ENCODE assay signal across 11 mouse cellular contexts in the genomic region with DNA sequence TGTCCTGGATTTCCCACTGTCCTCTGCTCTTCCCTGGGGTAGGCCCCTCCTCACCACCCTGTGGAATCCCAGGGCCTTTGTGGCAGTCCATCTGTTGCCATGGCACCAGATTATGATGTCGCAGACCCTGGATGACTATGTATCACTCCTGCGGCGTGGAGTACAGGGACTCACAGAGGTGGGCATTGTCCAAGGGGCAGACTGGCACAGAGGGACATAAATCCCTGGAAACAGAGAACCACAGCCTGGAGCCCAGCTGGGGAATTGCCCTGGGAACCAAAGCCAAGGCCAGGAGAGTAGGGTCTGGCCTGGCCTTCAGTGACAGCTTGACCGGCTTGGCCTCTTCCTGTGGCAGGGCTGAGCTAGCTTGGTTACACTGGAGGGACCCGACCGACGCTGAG. TPM values are rescaled to one million over a fixed set of nuclear protein-coding genes. Genes with fewer than 3 reads are reported as not detected.
A peak's percentile ranks its signal among the peaks of the same experiment; 100 is the strongest.
DNase-seq lines count a peak whose midpoint lies in the region; ATAC-seq and TF ChIP-seq lines count a peak whose summit lies in the region.
"Had no signal": no experiment of that assay in that cellular context is flagged by ENCODE, and none has a peak within 500 bp of the region (broad histone marks: within the 10 kb centered on the region; RNA-seq: fewer than 3 reads in every experiment).

No protein-coding gene starts in this region.

- H3K9ac ChIP-seq in forebrain, postnatal 0 days: peak overlapping the region; percentile 14; the same call in 1 of the 2 replicates
- H3K9ac ChIP-seq in midbrain, embryonic 15.5 days: no peak overlapping the region; the same call in 1 of the 2 replicates
- H3K9ac ChIP-seq in liver, embryonic 11.5 days (ENCODE audit: low read depth, low read length): no peak overlapping the region
- H3K9ac ChIP-seq: liver, embryonic 13.5 days had no signal

- no peak for TF ChIP-seq CTCF in forebrain, postnatal 0 days (IDR thresholded peaks at IDR 0.05; ENCODE audit: low read depth)

- peak; percentile 88 for DNase-seq in Muller cell, postnatal 12 days (ENCODE audit: inconsistent ontology term)
- DNase-seq in embryo, embryonic 10 days (ENCODE audit: low spot score): peak; percentile 53
- no peak for DNase-seq in forebrain, postnatal 0 days
- no peak for DNase-seq in spleen, adult 12 weeks (ENCODE audit: low spot score)
- DNase-seq in liver, embryonic 11.5 days (ENCODE audit: low spot score): no peak
- no peak for DNase-seq in heart, postnatal 25 days (ENCODE audit: low spot score)
- DNase-seq: kidney, adult 11 months; liver, embryonic 13.5 days had no signal

- peak overlapping the region; percentile 64 for H3K27ac ChIP-seq in forebrain, postnatal 0 days (ENCODE audit: low read depth, low read length)
- peak overlapping the region; percentile 75 for H3K27ac ChIP-seq in midbrain, embryonic 15.5 days
- no peak overlapping the region for H3K27ac ChIP-seq in liver, embryonic 11.5 days (ENCODE audit: low read depth, low read length)
- H3K27ac ChIP-seq: heart, embryonic 10.5 days; liver, embryonic 13.5 days had no signal

- peak; percentile 21 for ATAC-seq in forebrain, postnatal 0 days
- ATAC-seq in midbrain, embryonic 15.5 days (replicated peaks): peak; percentile 43
- ATAC-seq in liver, embryonic 11.5 days (replicated peaks; ENCODE audit: low FRiP score): no peak
- ATAC-seq in megakaryocyte-erythroid progenitor cell, adult 5-6 weeks (replicated peaks; ENCODE audit: low FRiP score, low TSS enrichment, poor library complexity, severe bottlenecking): no peak

- 0 out of 2 replicates have a peak, but pooled peaks cover 2% of the 10 kb centered on the region for H3K36me3 ChIP-seq in forebrain, postnatal 0 days (ENCODE audit: insufficient read depth)
- H3K36me3 ChIP-seq in midbrain, embryonic 15.5 days (replicated peaks): no peaks in the 10 kb centered on the region
- H3K36me3 ChIP-seq in liver, embryonic 11.5 days (ENCODE audit: control insufficient read depth, insufficient read depth, low read length): no peaks in the 10 kb centered on the region
- H3K36me3 ChIP-seq: heart, embryonic 10.5 days had no signal

- H3K9me3 ChIP-seq in forebrain, postnatal 0 days (ENCODE audit: low read length): no peaks in the 10 kb centered on the region
- no peaks in the 10 kb centered on the region for H3K9me3 ChIP-seq in midbrain, embryonic 15.5 days
- H3K9me3 ChIP-seq in liver, embryonic 11.5 days (ENCODE audit: control insufficient read depth, low read length): no peaks in the 10 kb centered on the region
- H3K9me3 ChIP-seq: heart, embryonic 10.5 days; liver, embryonic 13.5 days had no signal

- H3K27me3 ChIP-seq in forebrain, postnatal 0 days (ENCODE audit: insufficient read depth, low read length): no peaks in the 10 kb centered on the region
- H3K27me3 ChIP-seq in midbrain, embryonic 15.5 days (replicated peaks): no peaks in the 10 kb centered on the region
- H3K27me3 ChIP-seq in liver, embryonic 11.5 days (replicated peaks; ENCODE audit: control insufficient read depth, insufficient read depth, low read length): no peaks in the 10 kb centered on the region
- H3K27me3 ChIP-seq: liver, embryonic 13.5 days had no signal

- no peak overlapping the region for H3K4me3 ChIP-seq in forebrain, postnatal 0 days (ENCODE audit: low read depth, low read length)
- no peak overlapping the region for H3K4me3 ChIP-seq in midbrain, embryonic 15.5 days
- no peak overlapping the region for H3K4me3 ChIP-seq in liver, embryonic 11.5 days (ENCODE audit: low read depth, low read length)
- H3K4me3 ChIP-seq: heart, embryonic 10.5 days; liver, embryonic 13.5 days had no signal

- H3K4me1 ChIP-seq in forebrain, postnatal 0 days (ENCODE audit: insufficient read depth): peaks cover 77% of the 10 kb centered on the region
- H3K4me1 ChIP-seq in midbrain, embryonic 15.5 days: peaks cover 96% of the 10 kb centered on the region
- peaks cover 11% of the 10 kb centered on the region for H3K4me1 ChIP-seq in liver, embryonic 11.5 days (replicated peaks; ENCODE audit: control insufficient read depth, insufficient read depth, low read length)

- 22% methylated on average over 7 of the region's 7 CpGs for WGBS in forebrain, postnatal 0 days
- WGBS in midbrain, embryonic 15.5 days: 12% methylated on average over 7 of the region's 7 CpGs
- 91% methylated on average over 7 of the region's 7 CpGs for WGBS in liver, embryonic 11.5 days

- H3K4me2 ChIP-seq in forebrain, postnatal 0 days (ENCODE audit: low read depth): no peak overlapping the region
- no peak overlapping the region for H3K4me2 ChIP-seq in midbrain, embryonic 15.5 days
- no peak overlapping the region for H3K4me2 ChIP-seq in liver, embryonic 11.5 days
- H3K4me2 ChIP-seq: liver, embryonic 13.5 days had no signal

- intact Hi-C loops in heart, postnatal 25 days (cut with DNase I): no loop called here

RNA-seq across cellular contexts. Expression of gene Lrp8, which starts 28.8 kb away (rescaled TPM):
- 60.7 and 90.2 TPM in 2 replicates for total RNA-seq in forebrain, postnatal 0 days (2014; rRNA removed)
- 21.9 and 38.3 TPM in 2 replicates for polyA plus RNA-seq in forebrain, postnatal 0 days (2015; fragmentation: Nextera tagmentation; extraction: Ambion mirVana)
- 70.6 and 71.3 TPM in 2 replicates for polyA plus RNA-seq in midbrain, embryonic 15.5 days (2015; fragmentation: Nextera tagmentation; extraction: Ambion mirVana)
- 5.3 and 5.9 TPM in 2 replicates for polyA plus RNA-seq in liver, embryonic 11.5 days (2014; fragmentation: Nextera tagmentation; extraction: Ambion mirVana)
- 1 to 10 TPM in 1 of 2 experiments, under 1 TPM in 1; 0.75 to 1.6 TPM for total RNA-seq in heart, postnatal 25 days (2021)
- 7.4 and 10.9 TPM in 2 replicates for total RNA-seq in megakaryocyte-erythroid progenitor cell, adult 5-6 weeks (2014; fragmentation: Nextera tagmentation)
- 4.9 and 5.6 TPM in 2 replicates for total RNA-seq in megakaryocyte-erythroid progenitor cell, adult 5-6 weeks (2017)

RNA-seq across cellular contexts. Expression of gene Magoh, which starts 48.7 kb away (rescaled TPM):
- total RNA-seq in forebrain, postnatal 0 days (2014; rRNA removed): 49.8 and 64.5 TPM in 2 replicates
- polyA plus RNA-seq in forebrain, postnatal 0 days (2015; fragmentation: Nextera tagmentation; extraction: Ambion mirVana): 138 and 180 TPM in 2 replicates
- polyA plus RNA-seq in midbrain, embryonic 15.5 days (2015; fragmentation: Nextera tagmentation; extraction: Ambion mirVana): 95.6 and 103 TPM in 2 replicates
- polyA plus RNA-seq in liver, embryonic 11.5 days (2014; fragmentation: Nextera tagmentation; extraction: Ambion mirVana): 215 and 224 TPM in 2 replicates
- total RNA-seq in heart, postnatal 25 days (2021): 10 to 100 TPM; 42.2 to 47.8 TPM
- 256 and 308 TPM in 2 replicates for total RNA-seq in megakaryocyte-erythroid progenitor cell, adult 5-6 weeks (2014; fragmentation: Nextera tagmentation)
- 300 and 428 TPM in 2 replicates for total RNA-seq in megakaryocyte-erythroid progenitor cell, adult 5-6 weeks (2017)

RNA-seq across cellular contexts. Expression of gene 0610037L13Rik, which starts 58.8 kb away (rescaled TPM):
- 63.7 and 75.6 TPM in 2 replicates for total RNA-seq in forebrain, postnatal 0 days (2014; rRNA removed)
- 102 and 110 TPM in 2 replicates for polyA plus RNA-seq in forebrain, postnatal 0 days (2015; fragmentation: Nextera tagmentation; extraction: Ambion mirVana)
- polyA plus RNA-seq in midbrain, embryonic 15.5 days (2015; fragmentation: Nextera tagmentation; extraction: Ambion mirVana): 92.4 and 96.4 TPM in 2 replicates
- 89.2 and 90.7 TPM in 2 replicates for polyA plus RNA-seq in liver, embryonic 11.5 days (2014; fragmentation: Nextera tagmentation; extraction: Ambion mirVana)
- 10 to 100 TPM; 52.3 to 57.1 TPM for total RNA-seq in heart, postnatal 25 days (2021)
- 51.1 and 53.5 TPM in 2 replicates for total RNA-seq in megakaryocyte-erythroid progenitor cell, adult 5-6 weeks (2014; fragmentation: Nextera tagmentation)
- total RNA-seq in megakaryocyte-erythroid progenitor cell, adult 5-6 weeks (2017): 49.8 and 60.8 TPM in 2 replicates

Comparison
In these comparisons a context has a peak if more than half of its experiments do, and no peak if none do; other contexts are left out.
1. DNase-seq: peak in Muller cell, postnatal 12 days (single experiment) and embryo, embryonic 10 days (single experiment); none in forebrain, postnatal 0 days (single experiment), spleen, adult 12 weeks (single experiment), liver, embryonic 11.5 days (single experiment) and heart, postnatal 25 days (single experiment).
2. ATAC-seq: peak in forebrain, postnatal 0 days (single experiment) and midbrain, embryonic 15.5 days (single experiment); none in liver, embryonic 11.5 days (single experiment) and megakaryocyte-erythroid progenitor cell, adult 5-6 weeks (single experiment).